ENCODE assay signal across 8 mouse cellular contexts in genomic region chr10:61534371-61535101, GRCm38 (mm10). TPM values are rescaled to one million over a fixed set of nuclear protein-coding genes. Genes with fewer than 3 reads are reported as not detected.
DNase-seq lines count a peak whose midpoint lies in the region; ATAC-seq and TF ChIP-seq lines count a peak whose summit lies in the region.

No protein-coding gene starts in this region.

- no peaks in the 10 kb centered on the region for H3K27me3 ChIP-seq in testis, adult 2 months (ENCODE audit: control insufficient read depth, insufficient read depth, low read length)
- H3K27me3 ChIP-seq in forebrain, embryonic 11.5 days (ENCODE audit: control insufficient read depth, insufficient read depth, low read length) = no peaks in the 10 kb centered on the region

- 41% methylated on average over 3 of the region's 3 CpGs for WGBS in forebrain, embryonic 11.5 days

- peak overlapping the region; percentile 39 for H3K9ac ChIP-seq in forebrain, embryonic 11.5 days (ENCODE audit: low read length)

- peak overlapping the region; percentile 56 for H3K27ac ChIP-seq in testis, adult 2 months (ENCODE audit: control insufficient read depth, insufficient read depth, low read depth, low read length)
- peak overlapping the region; percentile 94 for H3K27ac ChIP-seq in forebrain, embryonic 11.5 days (ENCODE audit: low read depth, low read length)

- no peak for TF ChIP-seq POLR2A in testis, adult 2 months (IDR thresholded peaks at IDR 0.05; ENCODE audit: control insufficient read depth, low read depth, low read length)

- DNase-seq in testis, postnatal 10 days (ENCODE audit: low spot score) = no peak
- peak; percentile 79 for DNase-seq in forebrain, embryonic 11.5 days (ENCODE audit: low spot score)
- peak; percentile 56 for DNase-seq in kidney, postnatal 10 days
- peak; percentile 66 for DNase-seq in mesoderm, embryonic 11.5 days (ENCODE audit: low read depth, low spot score)
- DNase-seq in urinary bladder, postnatal 4 days (ENCODE audit: low spot score in 2 of 2) = no peak
- no peak for DNase-seq in spleen, postnatal 4 days (ENCODE audit: low spot score in 2 of 2)
- DNase-seq in left cerebral cortex, adult 8-10 months (ENCODE audit: low spot score in 2 of 2) = no peak

- no peak overlapping the region for H3K4me2 ChIP-seq in forebrain, embryonic 11.5 days (ENCODE audit: low read depth, low read length, severe bottlenecking)

- H3K4me1 ChIP-seq in testis, adult 2 months (ENCODE audit: control insufficient read depth, insufficient read depth, low read length) = peaks cover 5% of the 10 kb centered on the region
- peaks cover 35% of the 10 kb centered on the region for H3K4me1 ChIP-seq in forebrain, embryonic 11.5 days (replicated peaks; ENCODE audit: control insufficient read depth, insufficient read depth, low read length)

- H3K4me3 ChIP-seq in testis, adult 2 months (ENCODE audit: control insufficient read depth, low read depth, low read length) = no peak overlapping the region
- H3K4me3 ChIP-seq in forebrain, embryonic 11.5 days (ENCODE audit: low read depth, low read length) = no peak overlapping the region

- H3K9me3 ChIP-seq in forebrain, embryonic 11.5 days (ENCODE audit: control insufficient read depth, low read length) = no peaks in the 10 kb centered on the region

- no peaks in the 10 kb centered on the region for H3K36me3 ChIP-seq in testis, adult 2 months (ENCODE audit: control insufficient read depth, insufficient read depth, low read length)
- no peaks in the 10 kb centered on the region for H3K36me3 ChIP-seq in forebrain, embryonic 11.5 days (ENCODE audit: control insufficient read depth, insufficient read depth, low read length)

- no peak for TF ChIP-seq CTCF in testis, adult 2 months (IDR thresholded peaks at IDR 0.05; ENCODE audit: control insufficient read depth, insufficient read depth, insufficient replicate concordance, low read depth, low read length)

- ATAC-seq in forebrain, embryonic 11.5 days (replicated peaks; ENCODE audit: low FRiP score) = peak; percentile 87

RNA-seq across cellular contexts. Expression of gene Lrrc20, which starts 58.9 kb away (rescaled TPM):
- polyA plus RNA-seq in testis, adult 2 months (2012; rRNA removed) = 3.3 and 3.6 TPM in 2 replicates
- polyA plus RNA-seq in forebrain, embryonic 11.5 days (2014; fragmentation: Nextera tagmentation; extraction: Ambion mirVana) = 14.6 and 15.0 TPM in 2 replicates
- total RNA-seq in left cerebral cortex, adult 8-10 months (2022) = 10 to 100 TPM; 18.8 to 22.2 (median 20.4) TPM

Comparison
In these comparisons a context has a peak if more than half of its experiments do, and no peak if none do; other contexts are left out.
1. DNase-seq: peak in forebrain, embryonic 11.5 days (single experiment), kidney, postnatal 10 days (single experiment) and mesoderm, embryonic 11.5 days (single experiment); none in testis, postnatal 10 days (single experiment), urinary bladder, postnatal 4 days (0 of 2), spleen, postnatal 4 days (0 of 2) and left cerebral cortex, adult 8-10 months (0 of 2).